Mouse (Mus musculus) c-Kit-positive CD71-negative TER-119-negative erythroid progenitor cells, embryonic 14.5 days (primary cell): ENCODE measurements around the gene Gm13272.
"Not testable (repeated sequence)": the region's sequence is repeated elsewhere in the genome, so short reads cannot be mapped to it uniquely, and the experiment has no call there.

Experiments used
- DNase-seq: peaks from one replicate; pipeline ENCODE4 v3.0.0-alpha.2; 2013; ENCODE audit warnings: low read depth

Gm13272 gene

GRCm38 (mm10) chr4:88785409-88785808, 5.8 kb downstream of the Gm13272 start, which contains the start of gene Gm13276:
Gene Gm13276, plus strand, starts transcription at chr4:88785709.
- not testable (repeated sequence) for DNase-seq

GRCm38 (mm10) chr4:88788402-88788801, 8.8 kb downstream of the Gm13272 start, which contains the start of gene Gm13277:
Gene Gm13277, plus strand, starts transcription at chr4:88788632.
- DNase-seq: not testable (repeated sequence)

DNA sequence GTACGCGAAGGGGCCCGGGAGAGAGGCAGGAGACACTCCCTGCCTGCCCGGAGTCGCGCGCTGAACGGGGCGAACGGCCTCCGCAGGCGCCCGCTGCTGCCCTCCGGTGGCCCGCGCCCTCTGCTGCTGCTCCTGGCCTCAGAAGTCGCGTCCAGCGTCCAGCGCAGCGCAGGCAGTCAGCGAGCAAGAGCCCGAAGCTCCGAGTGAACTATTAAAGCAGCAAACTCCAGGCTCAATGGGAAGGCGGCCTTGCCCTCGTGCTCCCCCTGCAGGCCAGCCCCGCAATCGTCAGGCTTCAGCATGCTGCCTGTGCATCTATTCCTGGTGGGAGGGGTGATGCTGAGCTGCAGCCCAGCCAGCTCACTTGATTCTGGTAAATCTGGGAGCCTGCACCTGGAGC, 11.6 kb downstream of the Gm13272 start, which contains the start of gene Gm13278:
Gene Gm13278, plus strand, starts transcription at position 301 of the 400 bp plus-strand sequence.
- not testable (repeated sequence) for DNase-seq

- DNase-seq: not testable (repeated sequence)
These were observed 14.5 kb downstream of the Gm13272 start, which contains the start of gene Gm13275 for GRCm38 (mm10) chr4:88793936-88794675. Gene Gm13275, plus strand, starts transcription at chr4:88794487.

DNA sequence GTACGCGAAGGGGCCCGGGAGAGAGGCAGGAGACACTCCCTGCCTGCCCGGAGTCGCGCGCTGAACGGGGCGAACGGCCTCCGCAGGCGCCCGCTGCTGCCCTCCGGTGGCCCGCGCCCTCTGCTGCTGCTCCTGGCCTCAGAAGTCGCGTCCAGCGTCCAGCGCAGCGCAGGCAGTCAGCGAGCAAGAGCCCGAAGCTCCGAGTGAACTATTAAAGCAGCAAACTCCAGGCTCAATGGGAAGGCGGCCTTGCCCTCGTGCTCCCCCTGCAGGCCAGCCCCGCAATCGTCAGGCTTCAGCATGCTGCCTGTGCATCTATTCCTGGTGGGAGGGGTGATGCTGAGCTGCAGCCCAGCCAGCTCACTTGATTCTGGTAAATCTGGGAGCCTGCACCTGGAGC, 17.4 kb downstream of the Gm13272 start, which contains the start of gene Gm13279:
Gene Gm13279, plus strand, starts transcription at position 301 of the 400 bp plus-strand sequence.
- DNase-seq: not testable (repeated sequence)

- not testable (repeated sequence) for DNase-seq
These were observed 19.7 kb downstream of the Gm13272 start, which contains the start of gene Gm13285 for GRCm38 (mm10) chr4:88799365-88799764. Gene Gm13285, plus strand, starts transcription at chr4:88799665.

GRCm38 (mm10) chr4:88802954-88803353, 23.3 kb downstream of the Gm13272 start, which contains the start of gene Gm13287:
Gene Gm13287, plus strand, starts transcription at chr4:88803254.
- not testable (repeated sequence) for DNase-seq

- not testable (repeated sequence) for DNase-seq
These were observed 25.6 kb downstream of the Gm13272 start, which contains the start of gene Gm13288 for GRCm38 (mm10) chr4:88805231-88805630. Gene Gm13288, plus strand, starts transcription at chr4:88805531.

- not testable (repeated sequence) for DNase-seq
These were observed 26.1 kb downstream of the Gm13272 start for GRCm38 (mm10) chr4:88805761-88806160.

- DNase-seq: no peak
These were observed 36.3 kb downstream of the Gm13272 start, which contains the start of gene Ifna7 for GRCm38 (mm10) chr4:88815928-88816327. Gene Ifna7, plus strand, starts transcription at chr4:88816228.

DNA sequence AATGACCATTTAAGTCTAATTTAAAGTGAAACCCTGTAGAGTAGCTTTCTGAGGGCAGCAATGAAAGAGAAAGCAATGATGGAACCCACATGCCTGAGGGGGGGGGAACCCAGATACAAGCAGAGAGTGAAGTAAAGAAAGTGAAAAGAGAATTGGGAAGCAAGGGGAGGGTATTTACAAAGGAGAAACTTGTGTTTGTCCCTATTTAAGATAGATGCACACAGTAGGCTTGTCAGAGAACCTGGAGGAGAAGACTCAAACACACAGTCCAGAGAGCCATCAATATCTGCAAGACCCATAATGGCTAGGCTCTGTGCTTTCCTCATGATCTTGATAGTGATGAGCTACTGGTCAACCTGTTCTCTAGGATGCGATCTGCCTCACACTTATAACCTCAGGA, 40.0 kb downstream of the Gm13272 start, which contains the start of gene Ifna11:
Gene Ifna11, plus strand, starts transcription at position 301 of the 400 bp plus-strand sequence.
- DNase-seq: no peak

DNA sequence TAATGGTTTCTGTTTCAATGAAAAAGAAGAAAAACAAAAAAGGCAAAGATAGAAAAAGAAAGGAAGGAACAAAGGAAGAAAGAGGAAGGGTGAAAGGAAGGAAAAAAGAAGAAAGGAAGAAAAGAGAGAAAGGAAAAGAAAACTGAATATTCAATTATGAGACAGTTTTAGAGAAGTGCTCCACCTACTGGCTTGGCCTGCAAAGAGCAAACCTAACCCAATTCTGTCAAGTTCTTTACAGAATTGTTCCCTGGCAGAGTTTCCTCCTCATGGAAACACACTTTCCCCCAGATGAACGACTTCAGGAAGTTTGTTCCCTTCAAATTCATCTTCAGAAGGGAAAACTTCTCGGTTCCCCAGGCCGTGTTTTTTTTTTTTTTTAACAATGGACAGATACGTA, 43.3 kb downstream of the Gm13272 start:
- DNase-seq: no peak

- DNase-seq: not testable (repeated sequence)
These were observed 47.5 kb downstream of the Gm13272 start, which contains the start of gene Ifna6 for GRCm38 (mm10) chr4:88827116-88827515. Gene Ifna6, plus strand, starts transcription at chr4:88827416.
